Mouse (Mus musculus) A20 (cell line): ENCODE data around the gene Gm37240.

Experiments used
- DNase-seq: peaks from one replicate; pipeline ENCODE4 v3.0.0-alpha.2; 2011; ENCODE audit warnings: low read depth, low spot score

Gm37240 gene

GRCm38 (mm10) chr3:84615856-84616225, 1271.5 kb downstream of the Gm37240 start:
- DNase-seq = no peak

GRCm38 (mm10) chr3:84615050-84615855, 1272.1 kb downstream of the Gm37240 start:
- DNase-seq = peak; percentile 42

GRCm38 (mm10) chr3:84610183-84610710, 1277.1 kb downstream of the Gm37240 start:
- DNase-seq = no peak

- no peak for DNase-seq
Measured at GRCm38 (mm10) chr3:84603212-84603611, 1284.1 kb downstream of the Gm37240 start.

- DNase-seq = no peak
Measured at GRCm38 (mm10) chr3:84602759-84603158, 1284.6 kb downstream of the Gm37240 start.

GRCm38 (mm10) chr3:84601870-84602495, 1285.3 kb downstream of the Gm37240 start:
- no peak for DNase-seq

GRCm38 (mm10) chr3:84598756-84599155, 1288.6 kb downstream of the Gm37240 start:
- DNase-seq = no peak

- DNase-seq = peak; percentile 6
Measured at GRCm38 (mm10) chr3:84597996-84598734, 1289.2 kb downstream of the Gm37240 start.

- no peak for DNase-seq
Measured at GRCm38 (mm10) chr3:84595677-84596234, 1291.6 kb downstream of the Gm37240 start.

GRCm38 (mm10) chr3:84594894-84595676, 1292.2 kb downstream of the Gm37240 start:
- no peak for DNase-seq

GRCm38 (mm10) chr3:84593274-84593673, 1294.0 kb downstream of the Gm37240 start, which contains the start of gene Tigd4:
Tigd4 (plus strand) TSS chr3:84593574.
- no peak for DNase-seq

- no peak for DNase-seq
Measured at GRCm38 (mm10) chr3:84586736-84587135, 1300.6 kb downstream of the Gm37240 start.

- DNase-seq = no peak
Measured at GRCm38 (mm10) chr3:84582913-84583276, 1304.4 kb downstream of the Gm37240 start.

- DNase-seq = peak; percentile 97
Measured at GRCm38 (mm10) chr3:84582023-84582912, 1305.0 kb downstream of the Gm37240 start, which contains the start of gene Arfip1. Arfip1 (minus strand) TSS chr3:84582625.

- DNase-seq = no peak
Measured at GRCm38 (mm10) chr3:84581696-84582022, 1305.7 kb downstream of the Gm37240 start.

- DNase-seq = no peak
Measured at GRCm38 (mm10) chr3:84580716-84581115, 1306.6 kb downstream of the Gm37240 start.

- peak; percentile 68 for DNase-seq
Measured at GRCm38 (mm10) chr3:84570501-84570900, 1316.8 kb downstream of the Gm37240 start.

GRCm38 (mm10) chr3:84569587-84569986, 1317.7 kb downstream of the Gm37240 start:
- DNase-seq = peak; percentile 39

- no peak for DNase-seq
Measured at GRCm38 (mm10) chr3:84568540-84568939, 1318.8 kb downstream of the Gm37240 start.

- no peak for DNase-seq
Measured at GRCm38 (mm10) chr3:84563415-84563814, 1323.9 kb downstream of the Gm37240 start.
